Mouse (Mus musculus) heart, postnatal 36 days (tissue): ENCODE data around the gene Ddias. TPM values are rescaled to one million over a fixed set of nuclear protein-coding genes. Genes with fewer than 3 reads are reported as not detected.

ENCODE experiments used
- DNase-seq, 2 experiments: peaks; one replicate each; pipeline ENCODE4 v3.0.0; 2021 to 2022
- intact Hi-C: fragments of 180-260 bp; cut with DNase I; formaldehyde crosslinking; loops from one replicate; pipeline ENCODE4 v1.15.1; 2025
- total RNA-seq, 2 experiments: library from RNA; stranded (reverse); gene quantifications; 2 replicates each; pipeline ENCODE4 v1.2.3; 2021

The Ddias gene
- total RNA-seq, 2 experiments from 2014 or later, result 0.46 to 1.1 TPM

DNA sequence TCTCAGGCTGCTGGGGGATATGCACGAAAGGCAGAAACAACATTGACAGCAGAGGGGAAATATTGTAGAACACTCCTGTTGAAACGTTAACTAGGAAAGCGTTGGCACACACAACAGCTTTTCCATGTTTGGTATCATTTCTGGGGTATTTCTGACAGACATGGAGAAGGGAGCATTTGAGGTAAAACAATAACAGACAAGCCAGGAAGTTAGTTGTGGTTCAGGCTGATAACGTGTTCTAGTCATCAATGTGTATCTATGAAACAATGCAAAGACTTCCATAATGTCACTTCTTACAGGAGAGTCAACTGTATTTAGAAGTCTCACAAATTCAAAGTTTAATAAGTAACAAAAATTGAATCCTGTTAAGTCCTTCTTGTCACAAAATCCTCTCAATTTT is 2.5 kb downstream of the Ddias start:
- intact Hi-C loops, result loop anchor here (2.0 to 5.0 kb wide), 3 partner anchors 129 to 235 kb away; partner anchors contain the start of genes Ankrd42 and Rab30
- no peak for DNase-seq

DNA sequence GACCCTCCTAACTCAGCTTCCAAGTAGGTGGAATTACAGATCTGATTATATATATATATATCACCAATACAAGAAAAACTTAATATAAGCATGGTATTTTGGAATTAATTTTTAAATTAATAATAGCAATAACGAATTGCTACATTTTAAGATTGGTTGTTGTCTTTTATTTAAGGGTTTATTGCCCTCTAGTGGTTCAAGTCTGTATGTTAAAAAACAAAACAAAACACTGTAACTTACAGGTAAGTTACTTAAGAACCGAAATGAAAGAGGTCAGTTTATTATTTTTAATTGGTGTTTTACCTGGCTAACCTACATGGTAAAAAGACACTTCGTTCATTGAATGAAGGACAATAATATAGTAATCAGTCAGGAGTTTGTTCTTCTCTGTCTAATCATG is 3.9 kb downstream of the Ddias start:
- no peak for DNase-seq
- intact Hi-C loops, result loop anchor here (2.0 to 5.0 kb wide), 3 partner anchors 128 to 233 kb away; partner anchors contain the start of genes Ankrd42 and Rab30

DNA sequence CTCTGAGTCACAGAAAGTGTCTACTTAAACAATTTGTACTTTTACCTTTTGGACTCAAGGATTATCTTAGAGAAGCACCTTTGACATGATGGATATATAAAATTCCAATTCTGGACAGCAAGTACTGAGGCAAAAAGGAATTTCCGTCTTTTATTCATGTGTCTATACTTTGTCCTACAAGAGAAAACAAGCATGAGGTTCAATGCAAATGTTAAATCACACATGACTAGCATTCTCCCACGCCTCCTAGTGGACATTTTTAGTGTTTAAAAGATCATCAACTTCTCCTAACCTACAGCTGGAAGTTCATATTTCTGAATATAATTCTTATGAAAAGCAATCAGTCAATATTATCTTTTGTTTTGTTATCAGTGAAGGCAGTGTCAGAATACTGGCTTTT is 7.5 kb downstream of the Ddias start:
- no peak for DNase-seq

DNA sequence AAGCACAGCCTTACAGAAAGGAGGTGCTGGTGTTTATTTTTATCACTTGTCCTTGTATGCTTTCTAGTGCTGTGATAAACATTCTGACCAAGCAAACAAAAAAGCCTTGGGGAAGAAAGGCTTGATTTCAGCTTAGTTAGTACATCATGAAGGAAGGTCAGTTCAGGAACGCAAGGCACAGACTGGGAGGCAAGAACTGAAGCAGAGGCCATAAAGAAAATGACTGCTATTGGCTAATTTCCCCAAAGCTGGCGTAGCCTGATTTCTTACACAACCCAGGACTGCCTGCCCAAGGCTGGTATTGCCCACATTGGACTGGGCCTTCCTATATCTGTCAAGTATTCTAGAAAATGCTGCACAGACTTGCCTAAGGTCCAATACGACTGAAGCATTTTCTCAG is 25.8 kb downstream of the Ddias start:
- DNase-seq, result no peak
- intact Hi-C loops, result no loop called here

More for the DNA sequence above, 7.5 kb downstream of the Ddias start:
- intact Hi-C loops, result loop anchor here (2.0 to 10.0 kb wide), 2 partner anchors 236 to 762 kb away; no protein-coding TSS in a partner anchor

DNA sequence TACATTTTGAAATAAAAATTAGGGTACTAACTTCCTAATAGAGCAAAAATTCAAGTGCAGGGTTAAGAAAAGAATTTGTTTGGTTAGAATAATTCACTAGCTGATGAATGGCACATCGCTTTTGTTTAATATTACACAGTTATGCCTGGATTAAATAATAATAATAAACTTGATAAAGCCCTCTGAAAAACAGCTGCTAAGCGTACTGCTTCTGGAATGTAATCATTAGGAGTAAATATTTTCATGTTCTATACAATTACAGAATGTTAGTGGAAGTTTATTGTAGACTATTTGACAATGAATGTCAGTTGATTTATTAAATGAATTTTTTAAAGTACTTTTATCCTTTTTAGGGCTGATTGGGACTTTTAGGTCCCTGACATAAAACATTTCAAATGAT is 31.8 kb downstream of the Ddias start:
- intact Hi-C loops, result no loop called here
- DNase-seq, result no peak

DNA sequence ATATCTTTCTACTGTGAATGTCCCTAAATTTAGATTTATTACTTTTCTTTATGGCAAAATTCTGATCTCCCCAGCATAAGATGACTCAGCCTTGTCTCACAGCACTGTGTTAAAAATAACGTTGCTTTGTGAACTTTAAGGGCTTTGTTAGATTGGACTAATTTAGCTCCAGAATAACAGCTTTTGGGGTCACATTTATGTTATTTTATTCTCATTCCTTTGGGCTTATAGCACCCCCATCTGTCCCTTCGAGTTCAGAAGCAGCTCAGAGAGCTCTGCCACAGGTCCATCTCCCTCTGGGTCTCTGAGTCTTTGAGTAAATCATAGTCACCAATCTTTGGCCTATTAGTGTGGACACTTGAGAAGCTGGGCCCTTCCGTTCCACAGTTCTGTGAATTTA is 36.1 kb downstream of the Ddias start:
- DNase-seq, result no peak
- intact Hi-C loops, result no loop called here

DNA sequence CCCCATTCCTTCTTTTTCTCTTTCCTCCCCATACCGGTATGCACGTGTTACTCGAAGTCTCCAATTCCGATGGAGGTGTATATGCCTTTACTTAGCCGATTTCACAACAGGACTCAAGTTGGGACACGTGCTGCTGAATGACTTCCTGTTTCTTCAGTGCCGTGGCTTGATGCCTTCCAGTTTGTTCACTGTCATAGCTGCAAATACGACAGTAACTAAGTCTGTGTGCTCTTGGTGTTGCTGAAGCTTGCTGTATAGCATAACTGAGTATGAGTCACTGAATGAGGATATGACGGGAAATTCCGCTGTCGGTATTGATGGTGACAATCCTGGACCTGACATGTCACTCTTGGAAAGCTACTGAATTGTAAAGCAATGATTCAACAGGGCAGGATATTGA is 36.8 kb downstream of the Ddias start:
- intact Hi-C loops, result no loop called here
- no peak for DNase-seq

DNA sequence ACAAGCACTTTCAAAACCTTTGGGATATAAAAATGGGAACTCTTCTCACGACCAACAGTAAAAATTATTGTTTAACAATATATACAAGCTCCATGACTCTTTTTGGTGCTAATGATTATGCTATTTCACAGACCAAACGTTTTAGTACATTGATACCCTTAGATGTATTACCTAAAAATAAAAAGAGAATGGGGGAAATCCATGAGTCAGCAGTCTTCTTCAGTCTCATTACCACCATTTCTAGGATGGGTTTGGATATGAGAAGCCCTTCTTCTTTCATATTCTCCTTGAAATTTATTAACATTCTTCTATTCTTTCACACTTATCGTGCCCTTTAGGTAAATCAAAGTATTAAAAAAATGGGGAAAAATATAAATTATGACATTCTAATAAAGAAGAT is 37.6 kb downstream of the Ddias start:
- intact Hi-C loops, result no loop called here
- no peak for DNase-seq

DNA sequence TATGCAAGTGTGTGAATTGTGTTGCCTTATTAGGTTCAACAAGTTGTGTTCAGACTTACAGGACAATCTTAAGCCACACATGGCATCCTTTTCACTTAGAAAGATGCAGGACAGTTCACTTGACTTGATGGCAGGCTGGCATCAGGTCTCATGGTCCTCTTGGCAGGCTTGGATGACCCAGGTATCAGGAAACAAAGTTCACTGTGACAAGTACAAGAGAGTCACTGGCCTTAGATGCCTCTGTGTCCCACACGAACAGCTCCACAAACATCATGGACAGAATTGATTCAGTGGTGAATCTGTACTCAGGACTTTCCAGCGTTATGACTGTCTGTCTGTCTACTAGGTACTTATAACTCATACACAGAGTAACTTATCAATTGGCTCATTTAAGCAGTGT is 39.7 kb downstream of the Ddias start:
- intact Hi-C loops, result loop anchor here (5.0 kb wide), 1 partner anchor 267 kb away; no protein-coding TSS in a partner anchor
- no peak for DNase-seq

DNA sequence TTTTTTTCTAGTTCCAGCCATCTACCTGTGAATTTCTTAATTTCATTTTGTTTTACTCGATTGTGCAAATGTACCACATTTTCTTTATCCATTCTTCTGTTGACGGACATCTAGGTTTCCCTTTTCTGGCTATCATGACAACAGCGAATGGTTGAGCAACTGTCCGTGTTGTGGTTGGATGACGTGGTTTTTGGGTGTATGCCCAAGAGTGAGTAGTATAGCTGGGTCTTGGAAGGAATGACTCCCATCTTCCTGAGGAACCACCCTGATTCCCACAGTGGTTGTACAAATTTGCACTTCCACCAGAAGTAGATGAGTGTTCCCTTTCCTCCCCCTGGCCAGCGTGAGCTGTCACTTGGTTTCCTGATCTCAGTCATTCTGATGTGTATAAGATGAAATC is 41.7 kb downstream of the Ddias start:
- intact Hi-C loops, result loop anchor here (5.0 kb wide), 1 partner anchor 265 kb away; no protein-coding TSS in a partner anchor
- DNase-seq, result no peak

DNA sequence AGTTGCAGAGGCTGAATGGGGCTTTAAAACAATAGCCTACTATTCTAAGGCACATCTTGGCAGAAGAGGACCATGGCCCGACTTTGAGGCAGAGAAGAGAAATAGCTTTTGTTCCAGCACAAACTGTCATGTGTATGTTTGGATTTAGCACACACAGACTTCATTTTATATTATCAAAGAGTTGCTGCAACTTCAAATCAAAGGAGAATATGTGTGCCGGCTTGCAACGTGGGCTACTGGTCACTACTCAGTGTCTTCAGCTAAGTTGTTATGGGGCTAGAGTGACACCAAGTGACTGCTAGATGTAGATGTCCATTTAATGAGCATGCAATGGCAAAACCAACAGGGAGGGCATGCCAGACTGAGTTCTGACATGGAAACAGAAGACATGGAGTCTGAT is 46.1 kb downstream of the Ddias start:
- DNase-seq, result peak; percentile 11 to 18
- intact Hi-C loops, result loop anchor here (2.0 to 10.0 kb wide), 3 partner anchors 86 to 723 kb away; partner anchors contain the start of gene Rab30

DNA sequence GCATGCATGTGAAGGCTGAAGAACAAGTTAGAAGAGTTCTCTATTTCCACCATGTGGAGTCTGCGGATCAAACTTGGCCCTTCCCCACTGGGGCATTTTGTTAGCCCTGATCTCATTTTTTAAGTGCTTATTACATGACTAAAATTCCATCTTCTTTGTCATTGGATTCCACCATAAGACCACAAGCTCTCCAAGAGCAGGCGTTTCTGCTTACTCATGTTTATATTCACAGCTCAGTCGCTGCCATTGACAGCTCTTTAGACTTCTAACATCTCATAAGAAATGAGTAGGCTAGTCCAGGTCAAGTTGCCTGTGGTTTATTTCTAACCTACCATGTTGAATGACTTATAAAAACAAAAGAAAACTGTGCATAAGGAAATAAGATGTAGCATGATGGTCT is 47.8 kb downstream of the Ddias start:
- DNase-seq, result no peak
- intact Hi-C loops, result loop anchor here (5.0 to 10.0 kb wide), 2 partner anchors 84 to 721 kb away; partner anchors contain the start of gene Rab30

DNA sequence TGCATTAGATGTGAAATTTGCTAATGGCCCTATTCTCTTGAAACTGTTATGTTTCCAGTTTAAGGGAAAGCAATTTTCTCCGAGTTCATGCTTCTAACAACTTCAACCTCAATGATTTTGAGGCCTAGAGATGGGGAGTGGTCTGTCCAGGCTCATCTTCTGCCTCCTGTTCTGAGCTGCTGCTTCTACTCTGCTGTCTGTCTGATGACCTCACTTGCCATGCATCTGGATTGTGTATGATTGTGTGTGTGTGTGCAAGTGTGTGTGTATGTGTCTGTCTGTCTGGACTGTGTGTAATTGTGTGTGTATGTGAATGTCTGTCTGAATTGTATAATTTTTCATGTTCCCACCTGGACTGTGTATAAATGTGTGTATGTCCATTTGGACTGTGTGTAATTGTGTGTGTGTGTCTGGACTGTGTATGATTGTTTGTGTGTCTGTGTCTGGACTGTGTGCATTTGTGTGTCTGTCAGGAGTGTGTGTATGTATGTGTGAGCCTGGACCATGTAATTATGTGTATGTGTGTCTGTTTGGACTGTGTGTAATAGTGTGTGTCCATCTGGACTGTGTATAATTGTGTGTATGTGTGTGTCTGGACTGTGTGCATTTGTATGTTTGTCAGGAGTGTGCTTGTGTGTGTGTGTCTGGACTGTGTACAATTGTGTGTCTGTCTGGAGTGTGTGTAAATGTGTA is 51.5 kb downstream of the Ddias start:
- intact Hi-C loops, result loop anchor here (10.0 kb wide), 1 partner anchor 718 kb away; no protein-coding TSS in a partner anchor
- no peak for DNase-seq

DNA sequence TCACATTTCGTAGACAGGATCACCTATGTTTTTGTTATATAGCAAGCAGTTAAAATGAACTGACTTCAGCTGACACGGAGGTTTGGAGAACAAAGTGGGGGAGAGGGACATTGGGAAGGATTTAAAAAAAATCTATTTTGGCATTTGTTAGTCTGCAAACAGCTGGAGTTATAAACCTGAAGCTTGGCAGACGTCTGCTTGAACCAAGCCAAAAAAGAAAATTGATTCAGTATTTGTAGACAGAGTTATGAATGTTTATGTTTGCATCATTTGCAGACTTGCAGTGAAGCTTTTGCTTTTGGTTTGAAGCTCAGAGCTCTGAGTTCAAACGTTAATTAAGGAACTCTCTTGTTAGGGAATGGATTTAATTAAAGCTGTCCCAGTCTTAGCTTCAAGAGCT is 52.2 kb downstream of the Ddias start:
- no peak for DNase-seq
- intact Hi-C loops, result loop anchor here (10.0 kb wide), 1 partner anchor 717 kb away; no protein-coding TSS in a partner anchor

DNA sequence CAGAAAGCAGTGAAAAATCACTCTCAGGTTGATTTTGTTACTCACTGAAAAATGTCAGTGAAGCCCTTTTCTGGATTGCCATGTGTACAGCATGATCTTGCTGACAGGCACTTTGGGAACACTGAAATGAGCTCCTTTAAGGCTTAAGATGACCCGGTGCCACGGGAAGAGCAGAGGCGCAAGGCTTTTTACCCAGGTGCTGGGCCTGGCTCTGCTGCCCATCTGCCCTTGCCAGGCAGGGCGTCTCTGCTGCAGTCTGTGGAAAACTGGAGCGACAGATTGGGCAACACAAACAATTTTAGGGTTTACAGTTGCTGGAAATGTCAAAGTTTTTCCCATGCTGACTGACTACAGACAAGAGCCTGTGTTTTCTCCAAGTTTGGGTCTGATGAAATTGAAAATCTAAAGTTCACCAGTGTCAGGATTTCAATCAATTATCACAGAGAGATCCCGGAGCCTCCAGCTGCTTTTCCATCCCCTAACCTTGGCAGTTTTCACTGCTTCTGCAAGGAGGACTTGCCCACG is 53.0 kb downstream of the Ddias start:
- intact Hi-C loops, result loop anchor here (10.0 kb wide), 1 partner anchor 716 kb away; no protein-coding TSS in a partner anchor
- DNase-seq, result no peak

DNA sequence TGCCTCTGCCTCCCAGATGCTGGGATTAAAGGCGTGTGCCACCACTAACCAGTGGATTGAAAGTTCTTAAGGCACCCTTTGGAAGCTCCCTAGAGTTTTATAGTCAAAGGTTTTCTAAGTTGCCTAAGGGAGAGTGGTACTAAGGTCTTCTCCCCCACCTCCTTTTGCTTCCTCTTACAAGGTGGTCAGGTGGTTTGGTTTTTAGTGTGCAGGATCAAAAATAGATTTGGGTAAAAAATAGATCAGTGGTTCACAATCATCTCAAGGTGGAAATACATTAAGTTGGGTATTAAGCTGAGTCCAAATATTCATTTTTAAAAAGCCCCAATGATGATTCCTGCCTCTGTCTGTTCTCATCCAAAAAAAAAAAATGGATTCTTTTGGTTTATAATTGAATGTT is 53.6 kb downstream of the Ddias start:
- intact Hi-C loops, result loop anchor here (10.0 kb wide), 1 partner anchor 716 kb away; no protein-coding TSS in a partner anchor
- no peak for DNase-seq

DNA sequence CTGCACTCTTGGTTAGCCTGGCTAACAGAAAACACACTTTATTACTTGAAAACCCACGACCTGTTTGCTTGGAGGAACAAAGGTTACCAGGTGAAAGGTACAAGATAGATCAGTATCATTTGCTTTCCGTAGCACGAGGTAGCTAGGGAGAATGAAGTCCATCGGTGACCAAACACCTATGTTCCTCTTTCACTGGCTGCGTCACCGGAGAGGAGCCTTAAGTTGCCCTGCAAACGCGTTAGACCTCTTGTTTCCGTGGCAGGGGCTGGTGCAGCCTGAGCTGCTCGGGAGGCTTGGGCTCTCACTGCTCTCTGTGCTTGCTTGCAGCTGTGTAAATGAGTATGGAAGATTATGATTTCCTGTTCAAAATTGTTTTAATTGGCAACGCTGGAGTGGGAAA is 54.4 kb downstream of the Ddias start:
- intact Hi-C loops, result loop anchor here (10.0 kb wide), 1 partner anchor 715 kb away; no protein-coding TSS in a partner anchor
- no peak for DNase-seq

DNA sequence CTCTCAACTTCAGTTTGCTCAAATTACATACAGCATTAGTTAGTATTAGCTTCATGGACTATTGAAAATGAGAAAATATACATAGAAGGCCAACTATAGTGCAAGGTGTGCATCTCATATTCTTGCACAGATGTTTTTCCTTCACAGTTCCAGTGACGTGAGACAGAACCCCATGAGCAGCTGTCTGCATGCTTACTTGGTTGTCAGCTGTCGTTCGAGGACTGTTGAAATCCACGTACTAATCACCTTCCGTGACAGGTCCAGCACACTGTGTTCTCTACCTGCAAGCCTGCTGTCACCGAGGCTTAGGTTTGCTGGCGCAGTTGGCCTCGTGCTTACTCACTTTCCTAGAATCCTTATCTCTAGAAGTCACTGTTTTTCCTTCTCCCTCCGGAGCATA is 56.2 kb downstream of the Ddias start:
- intact Hi-C loops, result no loop called here
- no peak for DNase-seq

DNA sequence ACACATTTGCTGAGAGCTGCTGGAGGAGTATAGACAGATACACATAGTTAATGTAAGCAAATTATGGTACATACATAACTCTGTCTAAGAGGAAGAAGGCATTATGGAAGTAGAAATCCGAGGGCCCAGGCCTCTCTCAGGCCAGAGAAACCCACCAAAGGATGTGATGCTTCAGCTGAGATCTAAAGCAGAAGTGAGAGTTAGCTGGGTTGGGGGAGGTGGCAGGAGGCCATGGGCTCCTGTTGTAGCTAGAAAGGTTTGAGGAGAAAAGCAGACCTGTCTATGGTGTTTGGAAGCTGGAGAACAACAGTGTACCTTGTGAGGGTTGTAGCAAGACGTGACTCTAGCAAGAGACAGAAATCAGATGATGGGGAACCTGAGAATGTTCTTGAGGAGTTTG is 56.8 kb downstream of the Ddias start:
- intact Hi-C loops, result no loop called here

DNA sequence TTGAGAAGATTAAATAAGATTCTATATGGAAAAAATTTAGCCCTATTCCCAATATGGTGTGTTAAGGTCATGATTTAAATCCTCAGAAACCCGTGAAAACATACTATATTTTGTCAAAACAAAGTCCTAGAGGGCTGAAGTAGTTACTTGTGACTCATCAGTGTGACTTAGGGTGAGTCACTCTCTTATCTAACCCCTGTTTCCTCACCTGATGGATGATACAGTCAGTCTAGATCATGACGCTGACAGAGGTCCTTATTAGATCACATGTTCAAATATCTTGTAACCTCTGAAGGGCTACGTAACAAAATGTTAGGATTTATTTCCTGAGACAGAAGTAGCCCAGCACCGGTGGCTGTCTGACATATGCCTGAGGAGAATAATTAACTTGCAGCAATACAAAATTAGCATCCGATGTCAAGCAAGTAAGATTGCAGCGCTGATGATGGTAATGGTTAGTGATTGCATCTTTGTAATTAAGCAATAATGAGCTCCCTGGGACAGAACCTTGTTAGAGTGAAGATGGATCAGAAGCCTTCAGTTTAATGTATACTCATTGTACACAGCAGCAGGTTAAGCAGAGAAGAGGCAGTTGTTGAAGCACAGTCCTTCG is 62.3 kb downstream of the Ddias start:
- no peak for DNase-seq
- intact Hi-C loops, result no loop called here

More for the DNA sequence above, 56.8 kb downstream of the Ddias start:
- no peak for DNase-seq
